Mouse (Mus musculus) C3H10T1/2 (cell line): ENCODE data around the gene Cyp4f40. TPM values are rescaled to one million over a fixed set of nuclear protein-coding genes. Genes with fewer than 3 reads are reported as not detected.

ENCODE experiments used
- polyA plus RNA-seq, 2 experiments: library from polyadenylated mRNA; unstranded; fragments of >200 nt; fragmentation: generic; extraction: Trizol; gene quantifications; one replicate each; pipeline ENCODE4 v1.2.1; 2012; ENCODE audit warnings: missing spikeins in 2 of 2

Cyp4f40 gene
- polyA plus RNA-seq, result not detected

DNA sequence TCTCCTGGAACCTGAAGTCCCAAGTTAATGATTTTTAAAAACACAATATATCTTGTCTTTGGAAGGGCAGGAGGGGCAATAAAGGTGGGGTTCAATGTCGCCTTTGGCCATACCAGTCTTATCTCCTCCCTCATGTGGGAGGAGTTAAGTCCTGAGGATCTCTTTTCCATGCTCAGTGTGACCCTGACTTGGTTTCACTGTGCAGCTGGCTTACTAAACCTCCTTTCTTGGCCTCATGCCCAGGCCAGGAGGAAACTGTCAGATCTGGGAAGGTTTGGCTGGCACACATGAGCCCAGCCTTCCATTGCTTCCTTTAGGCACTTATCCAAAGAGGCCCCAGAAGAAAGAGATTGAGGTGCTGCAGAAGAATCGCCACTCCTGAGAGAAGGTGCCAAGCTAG, at the start of gene Cyp4f40:
Gene Cyp4f40 (plus strand): TSS at position 189 of the 400 bp plus-strand sequence.

GRCm38 (mm10) chr17:32621018-32621417, 37.7 kb upstream of the Cyp4f40 start, which contains the start of gene Cyp4f37:
Gene Cyp4f37 (plus strand): TSS chr17:32621309.

DNA sequence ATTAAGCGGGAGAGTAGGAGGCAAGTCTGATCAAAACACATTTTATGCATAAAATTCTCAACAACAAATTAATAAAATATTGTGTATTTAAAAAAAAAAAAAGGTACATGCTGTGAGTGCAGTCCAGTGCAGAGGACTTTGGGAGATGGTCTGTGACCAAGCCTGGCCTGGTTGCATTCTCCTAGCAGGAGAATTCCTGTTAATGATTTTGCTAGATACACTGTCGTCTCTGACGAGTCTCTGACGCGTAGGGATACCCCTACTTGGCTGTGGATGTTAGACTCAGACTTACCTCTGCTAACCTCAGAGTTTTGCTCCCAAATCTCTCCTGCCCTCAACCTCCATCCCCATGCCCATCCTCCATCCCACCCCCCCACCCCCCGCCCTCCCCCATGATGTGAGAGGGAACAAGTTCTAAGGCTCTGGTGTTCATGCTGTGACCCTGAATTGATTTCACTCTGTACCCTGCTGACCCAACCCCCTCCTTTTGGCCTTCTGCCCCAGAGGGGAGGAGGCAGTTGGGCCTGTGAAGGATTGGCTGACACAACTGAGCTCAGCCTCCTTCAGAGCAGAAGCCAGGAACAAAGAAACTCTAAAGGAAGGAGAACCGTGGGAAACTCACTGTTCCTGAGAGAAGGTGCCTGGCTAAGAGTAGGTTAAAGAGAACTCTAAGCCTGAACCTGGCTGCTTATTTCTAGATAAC, 26.5 kb downstream of the Cyp4f40 start, which contains the start of gene Cyp4f15:
Gene Cyp4f15 (plus strand): TSS at position 580 of the 703 bp plus-strand sequence.

Other genes starting within 250 kb of the Cyp4f40 start
- not detected for gene Pglyrp2, start 234.7 kb upstream of the Cyp4f40 start, polyA plus RNA-seq
- not detected for gene Cyp4f39, start 206.2 kb upstream of the Cyp4f40 start, polyA plus RNA-seq
- gene Cyp4f17, start 152.8 kb upstream of the Cyp4f40 start, polyA plus RNA-seq, result 1 to 10 TPM in 1 of 2 experiments, under 1 TPM in 1; 0.28 to 6.4 TPM
- 10 to 100 TPM; 20.4 to 28.3 TPM for gene Cyp4f16, start 122.3 kb upstream of the Cyp4f40 start, polyA plus RNA-seq
- gene Cyp4f37, start 37.6 kb upstream of the Cyp4f40 start, polyA plus RNA-seq, result not detected
- gene Cyp4f15, start 26.7 kb downstream of the Cyp4f40 start, polyA plus RNA-seq, result not detected
- 1 to 10 TPM in 1 of 2 experiments, under 1 TPM in 1; 0.13 to 2.0 TPM for gene Zfp871, start 129.4 kb downstream of the Cyp4f40 start, polyA plus RNA-seq
- under 1 TPM in 1 of 2 experiments, not detected in 1; 0.21 TPM for gene Zfp811, start 151.0 kb downstream of the Cyp4f40 start, polyA plus RNA-seq
- 1 to 10 TPM in 1 of 2 experiments, under 1 TPM in 1; 0.15 to 2.8 TPM for gene Zfp799, start 171.4 kb downstream of the Cyp4f40 start, polyA plus RNA-seq
- 1 to 10 TPM in 1 of 2 experiments, under 1 TPM in 1; 0.12 to 2.0 TPM for gene Zfp870, start 232.7 kb downstream of the Cyp4f40 start, polyA plus RNA-seq